Comparison of ENCODE assay signal across 18 mouse cellular contexts in genomic region chr10:95210664-95211372, GRCm38 (mm10).
DNase-seq lines count a peak whose midpoint lies in the region; ATAC-seq and TF ChIP-seq lines count a peak whose summit lies in the region.
"Had no signal": no experiment of that assay in that cellular context is flagged by ENCODE, and none has a peak within 500 bp of the region (broad histone marks: within the 10 kb centered on the region; RNA-seq: fewer than 3 reads in every experiment).

No protein-coding gene starts in this region.

- no peak for TF ChIP-seq CTCF in CH12.LX (conservative IDR thresholded peaks at IDR 0.05 in 1 of 2, IDR thresholded peaks at IDR 0.05 in 1 of 2; ENCODE audit: low read depth in 2 of 2, low read length in 2 of 2)

- no peak overlapping the region for H3K4me3 ChIP-seq in CH12.LX (replicated peaks in 1 of 3; ENCODE audit: low read depth in 2 of 3, low read length in 2 of 3, poor library complexity in 1 of 3)
- no peak overlapping the region for H3K4me3 ChIP-seq in liver, embryonic 16.5 days (ENCODE audit: low read depth, low read length)
- no peak overlapping the region for H3K4me3 ChIP-seq in embryonic facial prominence, embryonic 10.5 days
- H3K4me3 ChIP-seq in hindbrain, embryonic 14.5 days (replicated peaks; ENCODE audit: low read length), result no peak overlapping the region
- H3K4me3 ChIP-seq: heart, embryonic 10.5 days; stomach, embryonic 15.5 days had no signal

- no peak overlapping the region for H3K9ac ChIP-seq in CH12.LX (ENCODE audit: insufficient read depth, low read depth)
- no peak overlapping the region for H3K9ac ChIP-seq in liver, embryonic 16.5 days (ENCODE audit: low read depth, low read length)
- no peak overlapping the region for H3K9ac ChIP-seq in hindbrain, embryonic 14.5 days
- H3K9ac ChIP-seq: stomach, embryonic 15.5 days had no signal

- ATAC-seq in liver, embryonic 16.5 days (ENCODE audit: low read depth), result peak; percentile 58; the same call in 1 of the 2 replicates
- no peak for ATAC-seq in hindbrain, embryonic 14.5 days (ENCODE audit: low FRiP score)
- ATAC-seq: forebrain, embryonic 14.5 days had no signal

- H3K27me3 ChIP-seq in CH12.LX (replicated peaks), result no peaks in the 10 kb centered on the region
- no peaks in the 10 kb centered on the region for H3K27me3 ChIP-seq in liver, embryonic 16.5 days (ENCODE audit: control insufficient read depth, insufficient read depth, low read depth, low read length)
- H3K27me3 ChIP-seq in embryonic facial prominence, embryonic 10.5 days (replicated peaks; ENCODE audit: low read depth, poor library complexity, severe bottlenecking), result no peaks in the 10 kb centered on the region
- no peaks in the 10 kb centered on the region for H3K27me3 ChIP-seq in hindbrain, embryonic 14.5 days (ENCODE audit: control insufficient read depth, insufficient read depth, low read length)
- H3K27me3 ChIP-seq: stomach, embryonic 15.5 days had no signal

- no peaks in the 10 kb centered on the region for H3K79me2 ChIP-seq in CH12.LX (replicated peaks; ENCODE audit: control insufficient read depth, extremely low read depth, insufficient read depth, poor library complexity, severe bottlenecking)

- TF ChIP-seq EP300 in CH12.LX (IDR thresholded peaks at IDR 0.05; ENCODE audit: low read length), result no peak

- H3K9me3 ChIP-seq in CH12.LX (replicated peaks; ENCODE audit: low read length), result no peaks in the 10 kb centered on the region
- H3K9me3 ChIP-seq in liver, embryonic 16.5 days (replicated peaks; ENCODE audit: control insufficient read depth, low read length), result no peaks in the 10 kb centered on the region
- H3K9me3 ChIP-seq in embryonic facial prominence, embryonic 10.5 days, result no peaks in the 10 kb centered on the region
- no peaks in the 10 kb centered on the region for H3K9me3 ChIP-seq in hindbrain, embryonic 14.5 days (ENCODE audit: control insufficient read depth, low read length)
- H3K9me3 ChIP-seq: heart, embryonic 10.5 days; stomach, embryonic 15.5 days had no signal

- in situ Hi-C loops in CH12.LX (cut with MboI; ENCODE audit: low pct_ligation_motif_present, low pct_unique_long_range_greater_than_20kb, low sequenced_read_pairs), result no loop called here

- TF ChIP-seq POLR2A in CH12.LX (IDR thresholded peaks at IDR 0.05; ENCODE audit: low read depth, low read length), result no peak

- no peak overlapping the region for H3K27ac ChIP-seq in CH12.LX (ENCODE audit: insufficient read depth, low read depth)
- no peak overlapping the region for H3K27ac ChIP-seq in liver, embryonic 16.5 days (ENCODE audit: low read length)
- H3K27ac ChIP-seq in embryonic facial prominence, embryonic 10.5 days (replicated peaks), result no peak overlapping the region
- no peak overlapping the region for H3K27ac ChIP-seq in hindbrain, embryonic 14.5 days
- H3K27ac ChIP-seq: heart, embryonic 10.5 days; kidney, postnatal 0 days; macrophage; stomach, embryonic 15.5 days had no signal

- dilution Hi-C loops in CH12.LX (cut with MboI; ENCODE audit: extremely low pct_ligation_motif_present, extremely low pct_unique_long_range_greater_than_20kb, low sequenced_read_pairs), result no loop called here

- 50% methylated on average over 7 of the region's 7 CpGs for WGBS in liver, embryonic 16.5 days (ENCODE audit: insufficient replicate concordance)
- 83% methylated on average over 7 of the region's 7 CpGs for WGBS in embryonic facial prominence, embryonic 10.5 days
- WGBS in hindbrain, embryonic 14.5 days, result 82% methylated on average over 7 of the region's 7 CpGs

- DNase-seq in 3T3-L1 (ENCODE audit: low read depth, low spot score) (peak; percentile 8), CH12.LX (ENCODE audit: extremely low read depth) (no peak)
- peak; percentile 9 for DNase-seq in c-Kit-negative CD71-positive TER-119-positive erythroid progenitor cells, embryonic 14.5 days (ENCODE audit: low read depth, low spot score)
- no peak for DNase-seq in spleen, adult 18-20 months
- no peak for DNase-seq in embryonic facial prominence, embryonic 10.5 days (ENCODE audit: low spot score)
- DNase-seq in hindbrain, embryonic 14.5 days (ENCODE audit: low spot score), result no peak
- DNase-seq: cerebellum, postnatal 10 days; gastrocnemius, postnatal 36 days; kidney, adult 18-20 months; midbrain, embryonic 14.5 days; right cerebral cortex, postnatal 14 days; thymus, adult 18-20 months had no signal

- peaks cover 13 to 50% of the 10 kb centered on the region in 2 experiments for H3K4me1 ChIP-seq in CH12.LX (ENCODE audit: control insufficient read depth in 1 of 2, insufficient read depth in 2 of 2)
- no peaks in the 10 kb centered on the region for H3K4me1 ChIP-seq in liver, embryonic 16.5 days (ENCODE audit: control insufficient read depth, low read depth, low read length)
- H3K4me1 ChIP-seq in embryonic facial prominence, embryonic 10.5 days, result peaks cover 26% of the 10 kb centered on the region
- H3K4me1 ChIP-seq in hindbrain, embryonic 14.5 days (replicated peaks; ENCODE audit: control insufficient read depth, insufficient read depth, low read length), result no peaks in the 10 kb centered on the region
- H3K4me1 ChIP-seq: stomach, embryonic 15.5 days had no signal

- no peak for TF ChIP-seq RAD21 in CH12.LX (IDR thresholded peaks at IDR 0.05; ENCODE audit: low read depth, low read length)

- H3K36me3 ChIP-seq in CH12.LX (replicated peaks in 1 of 2; ENCODE audit: control insufficient read depth in 1 of 2, insufficient read depth in 1 of 2, low read length in 1 of 2), result no peaks in the 10 kb centered on the region
- no peaks in the 10 kb centered on the region for H3K36me3 ChIP-seq in liver, embryonic 16.5 days (ENCODE audit: control insufficient read depth, insufficient read depth)
- no peaks in the 10 kb centered on the region for H3K36me3 ChIP-seq in embryonic facial prominence, embryonic 10.5 days (replicated peaks)
- no peaks in the 10 kb centered on the region for H3K36me3 ChIP-seq in hindbrain, embryonic 14.5 days (replicated peaks; ENCODE audit: control insufficient read depth, insufficient read depth)
- H3K36me3 ChIP-seq: heart, embryonic 10.5 days; stomach, embryonic 15.5 days had no signal

- H3K4me2 ChIP-seq in CH12.LX (ENCODE audit: insufficient read depth, low read depth, poor library complexity, severe bottlenecking), result no peak overlapping the region
- no peak overlapping the region for H3K4me2 ChIP-seq in liver, embryonic 16.5 days (ENCODE audit: low read depth, low read length)
- no peak overlapping the region for H3K4me2 ChIP-seq in hindbrain, embryonic 14.5 days (replicated peaks)
- H3K4me2 ChIP-seq: stomach, embryonic 15.5 days had no signal

TF ChIP-seq in CH12.LX, 34 proteins besides CTCF, POLR2A, EP300 and RAD21:
- peak; percentile 94 for TF ChIP-seq MAFK (IDR thresholded peaks at IDR 0.05; ENCODE audit: insufficient replicate concordance, low read length)
- no peak for TF ChIP-seq ZMIZ1 (IDR thresholded peaks at IDR 0.05; ENCODE audit: low read depth, low read length)

Comparison
In these comparisons a context has a peak if more than half of its experiments do, and no peak if none do; other contexts are left out.
1. DNase-seq: peak in 3T3-L1 (single experiment) and c-Kit-negative CD71-positive TER-119-positive erythroid progenitor cells, embryonic 14.5 days (single experiment); none in CH12.LX (single experiment), spleen, adult 18-20 months (0 of 2), embryonic facial prominence, embryonic 10.5 days (single experiment) and hindbrain, embryonic 14.5 days (single experiment).